Mouse (Mus musculus) forebrain, postnatal 0 days (tissue): ENCODE results near the gene Hoxa13. TPM values are rescaled to one million over a fixed set of nuclear protein-coding genes. Genes with fewer than 3 reads are reported as not detected.

Experiments
- ATAC-seq: fragments of 200-750 bp; cut with Nextera tagmentation; 2 replicates; pipeline ENCODE4 v1.8.0; 2017; ENCODE audit warnings: mild to moderate bottlenecking, moderate library complexity
- DNase-seq: peaks from one replicate; pipeline ENCODE4 v3.0.0-alpha.2; 2015
- H3K27ac ChIP-seq: fragments of 300-500 bp; sonication (generic); 2 replicates; pipeline ENCODE4 v1.5.1; 2014; ENCODE audit warnings: low read depth, mild to moderate bottlenecking, antibody characterized with exemption, low read length, moderate library complexity, mixed read lengths
- H3K27me3 ChIP-seq: fragments of 300-500 bp; sonication (generic); 2 replicates; pipeline ENCODE4 v1.6.1; 2014; ENCODE audit warnings: mild to moderate bottlenecking, low read length, mixed read lengths; ENCODE audit not compliant: insufficient read depth
- H3K36me3 ChIP-seq: fragments of 300-500 bp; sonication (generic); 2 replicates; pipeline ENCODE4 v1.6.1; 2014; ENCODE audit warnings: mild to moderate bottlenecking, moderate library complexity; ENCODE audit not compliant: insufficient read depth
- H3K4me1 ChIP-seq: fragments of 300-500 bp; sonication (generic); 2 replicates; pipeline ENCODE4 v1.6.1; 2014; ENCODE audit warnings: antibody characterized with exemption; ENCODE audit not compliant: insufficient read depth
- H3K4me2 ChIP-seq: fragments of 300-500 bp; sonication (generic); 2 replicates; pipeline ENCODE4 v1.6.1; 2014; ENCODE audit warnings: low read depth, mild to moderate bottlenecking, moderate library complexity
- H3K4me3 ChIP-seq: fragments of 300-500 bp; sonication (generic); 2 replicates; pipeline ENCODE4 v1.5.1; 2014; ENCODE audit warnings: low read depth, low read length, mixed read lengths
- H3K9ac ChIP-seq: fragments of 300-500 bp; sonication (generic); 2 replicates; pipeline ENCODE4 v1.6.1; 2014; ENCODE audit warnings: mild to moderate bottlenecking
- H3K9me3 ChIP-seq: fragments of 300-500 bp; sonication (generic); 2 replicates; pipeline ENCODE4 v1.6.1; 2016; ENCODE audit warnings: low read length
- CTCF ChIP-seq: sonication (generic); IDR thresholded peaks from 2 replicates; pipeline ENCODE4 v1.5.1; 2016; ENCODE audit warnings: antibody characterized with exemption, control low read depth, low read depth
- WGBS: fragments of 180-500 bp; shearing (Covaris S2); extraction: QIAGEN DNeasy Blood & Tissue Kit; methylation state at CpG from one replicate; pipeline ENCODE4 v1.1.7; 2014; 5-methylcytosine and 5-hydroxymethylcytosine counted together
- polyA plus RNA-seq: library from polyadenylated mRNA; unstranded; fragments of >200 nt; fragmentation: Nextera tagmentation; extraction: Ambion mirVana; gene quantifications from 2 replicates; pipeline ENCODE4 v1.2.1, GENCODE M21; 2015
- total RNA-seq: library from RNA; depleted of rRNA; stranded (reverse); fragments of >200 nt; gene quantifications from 2 replicates; pipeline ENCODE4 v1.2.3, GENCODE M21; 2014

Gene Hoxa13
- total and polyA plus RNA-seq, 2 experiments from 2014 or later: not detected

- under 1% methylated on average over 6 of the region's 6 CpGs for WGBS
- H3K36me3 ChIP-seq: no peaks in the 10 kb centered on the region
- ATAC-seq (no peak), DNase-seq (peak; percentile 89)
- H3K4me3 ChIP-seq: no peak overlapping the region
- H3K4me2 ChIP-seq: no peak overlapping the region
- no peak overlapping the region for H3K9ac ChIP-seq
- H3K4me1 ChIP-seq: no peaks in the 10 kb centered on the region
- peaks cover 85% of the 10 kb centered on the region for H3K27me3 ChIP-seq
- peak; percentile 85 for TF ChIP-seq CTCF
- H3K9me3 ChIP-seq: no peaks in the 10 kb centered on the region
- H3K27ac ChIP-seq: no peak overlapping the region
These were observed 3.7 kb downstream of the Hoxa13 start for GRCm38 (mm10) chr6:52256956-52257355.

- Histone ChIP-seq H3K27me3 (peaks cover 90% of the 10 kb centered on the region), H3K27ac (no peak overlapping the region), H3K4me1 (no peaks in the 10 kb centered on the region), H3K36me3 (no peaks in the 10 kb centered on the region), H3K4me2 (no peak overlapping the region), H3K4me3 (no peak overlapping the region), H3K9me3 (no peaks in the 10 kb centered on the region), H3K9ac (no peak overlapping the region)
- ATAC-seq (no peak), DNase-seq (peak; percentile 78)
- no peak for TF ChIP-seq CTCF
- WGBS: 2% methylated on average over 59 of the region's 59 CpGs
These were observed 6.9 kb downstream of the Hoxa13 start for GRCm38 (mm10) chr6:52253511-52254500.

- H3K36me3 ChIP-seq: no peaks in the 10 kb centered on the region
- no peak overlapping the region for H3K9ac ChIP-seq
- no peak for TF ChIP-seq CTCF
- no peak overlapping the region for H3K27ac ChIP-seq
- 1% methylated on average over 35 of the region's 35 CpGs for whole genome bisulfite sequencing
- no peaks in the 10 kb centered on the region for H3K4me1 ChIP-seq
- no peak overlapping the region for H3K4me2 ChIP-seq
- H3K27me3 ChIP-seq: peaks cover 91% of the 10 kb centered on the region
- no peak for ATAC-seq
- H3K4me3 ChIP-seq: no peak overlapping the region
- DNase-seq: no peak
- no peaks in the 10 kb centered on the region for H3K9me3 ChIP-seq
These were observed 7.8 kb downstream of the Hoxa13 start for GRCm38 (mm10) chr6:52252775-52253376.

GRCm38 (mm10) chr6:52252016-52252774 is 8.5 kb downstream of the Hoxa13 start:
- no peaks in the 10 kb centered on the region for H3K9me3 ChIP-seq
- H3K9ac ChIP-seq: no peak overlapping the region
- 2% methylated on average over 24 of the region's 24 CpGs for WGBS
- no peak overlapping the region for H3K4me3 ChIP-seq
- no peak overlapping the region for H3K27ac ChIP-seq
- H3K4me1 ChIP-seq: no peaks in the 10 kb centered on the region
- ATAC-seq: no peak
- DNase-seq: no peak
- H3K4me2 ChIP-seq: no peak overlapping the region
- no peak for TF ChIP-seq CTCF
- peaks cover 92% of the 10 kb centered on the region for H3K27me3 ChIP-seq
- no peaks in the 10 kb centered on the region for H3K36me3 ChIP-seq

- Histone ChIP-seq H3K27me3 (peaks cover 93% of the 10 kb centered on the region), H3K4me2 (no peak overlapping the region), H3K27ac (no peak overlapping the region), H3K4me1 (no peaks in the 10 kb centered on the region), H3K4me3 (no peak overlapping the region), H3K9me3 (no peaks in the 10 kb centered on the region), H3K9ac (no peak overlapping the region), H3K36me3 (no peaks in the 10 kb centered on the region)
- DNase-seq: no peak
- TF ChIP-seq CTCF: no peak
- no peak for ATAC-seq
- 13% methylated on average over 7 of the region's 7 CpGs for WGBS
These were observed 9.4 kb downstream of the Hoxa13 start for GRCm38 (mm10) chr6:52251177-52251879.

GRCm38 (mm10) chr6:52249826-52250225 is 10.9 kb downstream of the Hoxa13 start:
- no peak overlapping the region for H3K9ac ChIP-seq
- H3K9me3 ChIP-seq: no peaks in the 10 kb centered on the region
- H3K27ac ChIP-seq: no peak overlapping the region
- no peaks in the 10 kb centered on the region for H3K36me3 ChIP-seq
- H3K4me2 ChIP-seq: no peak overlapping the region
- DNase-seq (no peak), ATAC-seq (no peak)
- H3K27me3 ChIP-seq: peaks cover 93% of the 10 kb centered on the region
- H3K4me1 ChIP-seq: no peaks in the 10 kb centered on the region
- H3K4me3 ChIP-seq: no peak overlapping the region
- TF ChIP-seq CTCF: no peak
- 2% methylated on average over 4 of the region's 4 CpGs for WGBS
